Mouse (Mus musculus): ENCODE results near the gene Nagk. TPM values are rescaled to one million over a fixed set of nuclear protein-coding genes. Genes with fewer than 3 reads are reported as not detected.

Nagk gene
- polyA plus RNA-seq, 1 experiment, result 22.2 TPM

GRCm38 (mm10) chr6:83840086-83840485, 45.3 kb downstream of the Nagk start:
- Histone ChIP-seq H3K4me1 (ENCODE audit: control insufficient read depth, insufficient read depth, low read length) (no peaks in the 10 kb centered on the region), H3K27ac (ENCODE audit: insufficient read depth, low read length) (no peak overlapping the region), H3K4me3 (replicated peaks; ENCODE audit: insufficient read depth, low read depth, low read length) (no peak overlapping the region), H3K27me3 (ENCODE audit: control insufficient read depth, insufficient read depth, low read length) (no peaks in the 10 kb centered on the region)
- 90% methylated on average over 6 of the region's 6 CpGs for WGBS
- TF ChIP-seq CTCF (IDR thresholded peaks at IDR 0.05; ENCODE audit: borderline replicate concordance, insufficient read depth, low read depth, low read length) (no peak), POLR2A (IDR thresholded peaks at IDR 0.05; ENCODE audit: borderline replicate concordance, insufficient read depth, low read length) (no peak)
- no peak for DNase-seq

- Histone ChIP-seq H3K4me3 (replicated peaks; ENCODE audit: insufficient read depth, low read depth, low read length) (no peak overlapping the region), H3K4me1 (ENCODE audit: control insufficient read depth, insufficient read depth, low read length) (no peaks in the 10 kb centered on the region), H3K27ac (ENCODE audit: insufficient read depth, low read length) (no peak overlapping the region), H3K27me3 (ENCODE audit: control insufficient read depth, insufficient read depth, low read length) (no peaks in the 10 kb centered on the region)
- DNase-seq, result no peak
- 88% methylated on average over 10 of the region's 10 CpGs for WGBS
- no peak for TF ChIP-seq CTCF (IDR thresholded peaks at IDR 0.05; ENCODE audit: borderline replicate concordance, insufficient read depth, low read depth, low read length)
- TF ChIP-seq POLR2A (IDR thresholded peaks at IDR 0.05; ENCODE audit: borderline replicate concordance, insufficient read depth, low read length), result no peak
Measured at GRCm38 (mm10) chr6:83844913-83845312, 50.1 kb downstream of the Nagk start.

- Histone ChIP-seq H3K27me3 (ENCODE audit: control insufficient read depth, insufficient read depth, low read length) (no peaks in the 10 kb centered on the region), H3K4me3 (replicated peaks; ENCODE audit: insufficient read depth, low read depth, low read length) (no peak overlapping the region), H3K4me1 (ENCODE audit: control insufficient read depth, insufficient read depth, low read length) (no peaks in the 10 kb centered on the region), H3K27ac (ENCODE audit: insufficient read depth, low read length) (no peak overlapping the region)
- DNase-seq, result no peak
- TF ChIP-seq POLR2A (IDR thresholded peaks at IDR 0.05; ENCODE audit: borderline replicate concordance, insufficient read depth, low read length) (no peak), CTCF (IDR thresholded peaks at IDR 0.05; ENCODE audit: borderline replicate concordance, insufficient read depth, low read depth, low read length) (no peak)
- 88% methylated on average over 2 of the region's 2 CpGs for WGBS
Measured at GRCm38 (mm10) chr6:83846141-83846540, 51.4 kb downstream of the Nagk start.

- no peak overlapping the region for H3K27ac ChIP-seq (ENCODE audit: insufficient read depth, low read length)
- TF ChIP-seq CTCF (IDR thresholded peaks at IDR 0.05; ENCODE audit: borderline replicate concordance, insufficient read depth, low read depth, low read length), result no peak
- no peak for DNase-seq
- H3K4me3 ChIP-seq (replicated peaks; ENCODE audit: insufficient read depth, low read depth, low read length), result no peak overlapping the region
- H3K27me3 ChIP-seq (ENCODE audit: control insufficient read depth, insufficient read depth, low read length), result no peaks in the 10 kb centered on the region
- no peaks in the 10 kb centered on the region for H3K4me1 ChIP-seq (ENCODE audit: control insufficient read depth, insufficient read depth, low read length)
- 91% methylated on average over 2 of the region's 2 CpGs for WGBS
Measured at GRCm38 (mm10) chr6:83849446-83849845, 54.7 kb downstream of the Nagk start.

Other genes starting within 250 kb of the Nagk start
- gene Stambp, start 222.3 kb upstream of the Nagk start, polyA plus RNA-seq (2012; rRNA removed), result 39.0 and 41.8 TPM in 2 replicates
- gene Clec4f, start 138.8 kb upstream of the Nagk start, polyA plus RNA-seq (2012; rRNA removed), result not detected in 2 replicates
- gene Cd207, start 117.1 kb upstream of the Nagk start, polyA plus RNA-seq (2012; rRNA removed), result not detected in 2 replicates
- gene Vax2, start 83.7 kb upstream of the Nagk start, polyA plus RNA-seq (2012; rRNA removed), result not detected in 2 replicates
- gene Atp6v1b1, start 52.0 kb upstream of the Nagk start, polyA plus RNA-seq (2012; rRNA removed), result 0.05 TPM in 1 of 2 replicates, not detected in the other
- not detected in 2 replicates for gene Ankrd53, start 32.3 kb upstream of the Nagk start, polyA plus RNA-seq (2012; rRNA removed)
- 73.1 and 80.1 TPM in 2 replicates for gene Tex261, start 19.2 kb upstream of the Nagk start, polyA plus RNA-seq (2012; rRNA removed)
- 53.5 and 55.7 TPM in 2 replicates for gene Paip2b, start 36.8 kb downstream of the Nagk start, polyA plus RNA-seq (2012; rRNA removed)
- 59.6 and 62.7 TPM in 2 replicates for gene Zfp638, start 72.1 kb downstream of the Nagk start, polyA plus RNA-seq (2012; rRNA removed)
- 4.7 and 5.9 TPM in 2 replicates for gene Dysf, start 213.6 kb downstream of the Nagk start, polyA plus RNA-seq (2012; rRNA removed)

Data from cerebellum, adult 2 months (tissue).